Mouse (Mus musculus) G1E (cell line): ENCODE data around the gene Ptprj.

Source experiments
- CTCF ChIP-seq: IDR thresholded peaks from 2 replicates; pipeline ENCODE4 v1.5.1; 2012; ENCODE audit warnings: low read depth, low read length, inconsistent platforms, mixed read lengths
- GATA1 ChIP-seq: IDR thresholded peaks from 2 replicates; pipeline ENCODE4 v1.6.1; 2012; ENCODE audit warnings: borderline replicate concordance, low read length, inconsistent platforms, mixed read lengths
- GATA2 ChIP-seq: IDR thresholded peaks from 2 replicates; pipeline ENCODE4 v1.6.1; 2012; ENCODE audit warnings: low read depth, low read length, inconsistent platforms, borderline replicate concordance
- POLR2AphosphoS5 ChIP-seq: IDR thresholded peaks from 2 replicates; pipeline ENCODE4 v1.6.1; 2012; ENCODE audit warnings: low read depth, low read length, inconsistent platforms; ENCODE audit not compliant: insufficient replicate concordance
- TAL1 ChIP-seq: conservative IDR thresholded peaks from 2 replicates; pipeline ENCODE4 v1.6.1; 2012; ENCODE audit warnings: low read depth, low read length, inconsistent platforms, mixed read lengths

DNA sequence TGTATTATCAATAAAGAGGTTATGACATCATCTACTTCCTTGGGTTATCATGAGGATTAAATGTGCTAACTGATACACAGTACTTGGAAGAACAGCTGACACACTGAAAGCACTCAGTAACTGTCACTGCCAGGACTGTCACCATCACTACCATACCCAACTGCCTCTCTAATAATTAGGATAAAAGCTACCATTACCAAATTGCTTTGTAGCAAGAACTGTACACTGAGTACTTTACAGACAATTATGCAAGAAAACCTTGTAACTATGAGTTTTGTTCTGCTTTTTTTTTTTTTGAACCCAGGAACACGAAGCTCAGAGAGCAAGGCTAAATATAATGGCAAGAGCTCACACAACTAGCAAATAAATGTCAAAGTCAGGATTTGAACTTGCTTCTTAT, 58.5 kb downstream of the Ptprj start:
- TF ChIP-seq CTCF (no peak), GATA2 (no peak), GATA1 (no peak), POLR2AphosphoS5 (no peak), TAL1 (no peak)
